Mouse (Mus musculus) midbrain, embryonic 10.5 days (tissue): Measurements from ENCODE around the gene Nav2. TPM values are rescaled to one million over a fixed set of nuclear protein-coding genes. Genes with fewer than 3 reads are reported as not detected.

Source experiments
- DNase-seq: peaks from one replicate; pipeline ENCODE4 v3.0.0-alpha.2; 2017; ENCODE audit warnings: low spot score
- H3K27ac ChIP-seq: fragments of 300-500 bp; sonication (generic); replicated peaks from 2 replicates; pipeline ENCODE4 v1.5.1; 2016; ENCODE audit warnings: mild to moderate bottlenecking
- H3K27me3 ChIP-seq: fragments of 300-500 bp; sonication (generic); 2 replicates; pipeline ENCODE4 v1.6.1; 2016; ENCODE audit warnings: low read depth, mild to moderate bottlenecking; ENCODE audit not compliant: poor library complexity, severe bottlenecking
- H3K36me3 ChIP-seq: fragments of 300-500 bp; sonication (generic); 2 replicates; pipeline ENCODE4 v1.6.1; 2016; ENCODE audit warnings: mild to moderate bottlenecking, moderate library complexity
- H3K4me1 ChIP-seq: fragments of 300-500 bp; sonication (generic); 2 replicates; pipeline ENCODE4 v1.6.1; 2016
- H3K4me3 ChIP-seq: fragments of 300-500 bp; sonication (generic); 2 replicates; pipeline ENCODE4 v1.5.1; 2016; ENCODE audit warnings: mild to moderate bottlenecking, moderate library complexity
- H3K9me3 ChIP-seq: fragments of 300-500 bp; sonication (generic); replicated peaks from 2 replicates; pipeline ENCODE4 v1.6.1; 2016; ENCODE audit warnings: mild to moderate bottlenecking
- WGBS: fragments of 180-500 bp; shearing (Covaris S2); methylation state at CpG from one replicate; pipeline ENCODE4 v1.1.7; 2016; 5-methylcytosine and 5-hydroxymethylcytosine counted together
- polyA plus RNA-seq: library from polyadenylated mRNA; unstranded; fragments of >200 nt; fragmentation: Nextera tagmentation; extraction: Ambion mirVana; gene quantifications from 2 replicates; pipeline ENCODE4 v1.2.1, GENCODE M21; 2016

Gene Nav2
- polyA plus RNA-seq, 1 experiment from 2014 or later = 13.7 TPM

GRCm38 (mm10) chr7:49025026-49025815, 116.7 kb downstream of the Nav2 start:
- Histone ChIP-seq H3K36me3 (no peaks in the 10 kb centered on the region), H3K27me3 (peaks cover 20% of the 10 kb centered on the region), H3K4me3 (no peak overlapping the region), H3K27ac (no peak overlapping the region), H3K4me1 (peaks cover 41% of the 10 kb centered on the region), H3K9me3 (no peaks in the 10 kb centered on the region)
- 85% methylated on average over 8 of the region's 8 CpGs for WGBS
- no peak for DNase-seq

- Histone ChIP-seq H3K36me3 (no peaks in the 10 kb centered on the region), H3K4me3 (no peak overlapping the region), H3K4me1 (peaks cover 41% of the 10 kb centered on the region), H3K9me3 (no peaks in the 10 kb centered on the region), H3K27ac (no peak overlapping the region), H3K27me3 (peaks cover 21% of the 10 kb centered on the region)
- DNase-seq = no peak
- 82% methylated on average over 3 of the region's 3 CpGs for WGBS
Observed at GRCm38 (mm10) chr7:49025991-49026390, 117.5 kb downstream of the Nav2 start.

- H3K27ac ChIP-seq = no peak overlapping the region
- no peaks in the 10 kb centered on the region for H3K36me3 ChIP-seq
- no peak overlapping the region for H3K4me3 ChIP-seq
- WGBS = 69% methylated on average over 5 of the region's 5 CpGs
- H3K27me3 ChIP-seq = peaks cover 26% of the 10 kb centered on the region
- no peaks in the 10 kb centered on the region for H3K9me3 ChIP-seq
- DNase-seq = no peak
- peaks cover 45% of the 10 kb centered on the region for H3K4me1 ChIP-seq
Observed at GRCm38 (mm10) chr7:49026466-49026865, 118.0 kb downstream of the Nav2 start.

- 30% methylated on average over 10 of the region's 10 CpGs for WGBS
- H3K4me3 ChIP-seq = no peak overlapping the region
- H3K27ac ChIP-seq = peak overlapping the region; percentile 67
- peaks cover 29% of the 10 kb centered on the region for H3K27me3 ChIP-seq
- no peaks in the 10 kb centered on the region for H3K36me3 ChIP-seq
- H3K9me3 ChIP-seq = no peaks in the 10 kb centered on the region
- H3K4me1 ChIP-seq = peaks cover 51% of the 10 kb centered on the region
- DNase-seq = no peak
Observed at GRCm38 (mm10) chr7:49029282-49030012, 120.9 kb downstream of the Nav2 start.

GRCm38 (mm10) chr7:49032216-49032615, 123.7 kb downstream of the Nav2 start:
- Histone ChIP-seq H3K27me3 (peaks cover 23% of the 10 kb centered on the region), H3K4me1 (peaks cover 32% of the 10 kb centered on the region), H3K36me3 (no peaks in the 10 kb centered on the region), H3K9me3 (no peaks in the 10 kb centered on the region), H3K4me3 (no peak overlapping the region), H3K27ac (no peak overlapping the region)
- no peak for DNase-seq
- WGBS = 89% methylated on average over 4 of the region's 4 CpGs

GRCm38 (mm10) chr7:49034253-49034652, 125.7 kb downstream of the Nav2 start:
- DNase-seq = no peak
- Histone ChIP-seq H3K27ac (no peak overlapping the region), H3K36me3 (no peaks in the 10 kb centered on the region), H3K9me3 (no peaks in the 10 kb centered on the region), H3K4me3 (no peak overlapping the region), H3K27me3 (peaks cover 14% of the 10 kb centered on the region), H3K4me1 (peaks cover 26% of the 10 kb centered on the region)
- 86% methylated on average over 2 of the region's 2 CpGs for WGBS

GRCm38 (mm10) chr7:49040163-49040562, 131.6 kb downstream of the Nav2 start:
- Histone ChIP-seq H3K4me1 (peaks cover 62% of the 10 kb centered on the region), H3K36me3 (no peaks in the 10 kb centered on the region), H3K4me3 (no peak overlapping the region), H3K27me3 (peaks cover 5% of the 10 kb centered on the region), H3K9me3 (no peaks in the 10 kb centered on the region), H3K27ac (no peak overlapping the region)
- 86% methylated on average over 8 of the region's 8 CpGs for WGBS
- no peak for DNase-seq

GRCm38 (mm10) chr7:49041334-49042070, 133.0 kb downstream of the Nav2 start:
- Histone ChIP-seq H3K4me3 (no peak overlapping the region), H3K4me1 (peaks cover 75% of the 10 kb centered on the region), H3K36me3 (no peaks in the 10 kb centered on the region), H3K27me3 (peaks cover 6% of the 10 kb centered on the region), H3K27ac (peak overlapping the region; percentile 69), H3K9me3 (no peaks in the 10 kb centered on the region)
- DNase-seq = no peak
- WGBS = 59% methylated on average over 4 of the region's 4 CpGs

- H3K4me1 ChIP-seq = peaks cover 90% of the 10 kb centered on the region
- no peaks in the 10 kb centered on the region for H3K9me3 ChIP-seq
- DNase-seq = no peak
- peak overlapping the region; percentile 61; the same call in 1 of the 2 replicates for H3K27ac ChIP-seq
- no peak overlapping the region for H3K4me3 ChIP-seq
- H3K27me3 ChIP-seq = peaks cover 6% of the 10 kb centered on the region
- H3K36me3 ChIP-seq = no peaks in the 10 kb centered on the region
- WGBS = 86% methylated on average over 6 of the region's 6 CpGs
Observed at GRCm38 (mm10) chr7:49045499-49046346, 137.2 kb downstream of the Nav2 start.

GRCm38 (mm10) chr7:49046347-49046989, 138.0 kb downstream of the Nav2 start:
- DNase-seq = no peak
- H3K27me3 ChIP-seq = peaks cover 6% of the 10 kb centered on the region
- no peak overlapping the region for H3K4me3 ChIP-seq
- WGBS = 71% methylated on average over 6 of the region's 6 CpGs
- H3K27ac ChIP-seq = peak overlapping the region; percentile 61
- H3K36me3 ChIP-seq = no peaks in the 10 kb centered on the region
- peaks cover 93% of the 10 kb centered on the region for H3K4me1 ChIP-seq
- H3K9me3 ChIP-seq = no peaks in the 10 kb centered on the region

- Histone ChIP-seq H3K4me3 (no peak overlapping the region), H3K4me1 (peaks cover 93% of the 10 kb centered on the region), H3K36me3 (no peaks in the 10 kb centered on the region), H3K27me3 (peaks cover 6% of the 10 kb centered on the region), H3K9me3 (no peaks in the 10 kb centered on the region), H3K27ac (peak overlapping the region; percentile 61)
- DNase-seq = no peak
- 77% methylated on average over 8 of the region's 8 CpGs for WGBS
Observed at GRCm38 (mm10) chr7:49047336-49047735, 138.8 kb downstream of the Nav2 start.
